Mouse (Mus musculus) lung, postnatal 0 days (tissue): ENCODE measurements at regions not wholly inside any gene's neighbourhood (a gene's known extent, or its start where the extent isn't known, plus 50 kb on each side); places are given as distances from the start of the nearest gene placed in this dataset.

ENCODE experiments used
- ATAC-seq: fragments of 200-750 bp; cut with Nextera tagmentation; 2 replicates; pipeline ENCODE4 v1.8.0; 2017; ENCODE audit warnings: moderate library complexity
- DNase-seq: peaks from one replicate; pipeline ENCODE4 v3.0.0-alpha.2; 2016; ENCODE audit warnings: low spot score
- H3K27ac ChIP-seq: fragments of 300-500 bp; sonication (generic); 2 replicates; pipeline ENCODE4 v1.5.1; 2014; ENCODE audit warnings: antibody characterized with exemption, mild to moderate bottlenecking, low read length, mixed read lengths
- H3K27me3 ChIP-seq: fragments of 300-500 bp; sonication (generic); replicated peaks from 2 replicates; pipeline ENCODE4 v1.6.1; 2014; ENCODE audit warnings: low read length, mixed read lengths; ENCODE audit not compliant: insufficient read depth
- H3K36me3 ChIP-seq: fragments of 300-500 bp; sonication (generic); 2 replicates; pipeline ENCODE4 v1.6.1; 2014; ENCODE audit warnings: low read length, mixed read lengths; ENCODE audit not compliant: insufficient read depth
- H3K4me1 ChIP-seq: fragments of 300-500 bp; sonication (generic); 2 replicates; pipeline ENCODE4 v1.6.1; 2014; ENCODE audit warnings: antibody characterized with exemption, low read depth, low read length, mixed read lengths; ENCODE audit not compliant: insufficient read depth
- H3K4me2 ChIP-seq: fragments of 300-500 bp; sonication (generic); replicated peaks from 2 replicates; pipeline ENCODE4 v1.6.1; 2014; ENCODE audit warnings: low read depth, mild to moderate bottlenecking, low read length, moderate library complexity, mixed read lengths
- H3K4me3 ChIP-seq: fragments of 300-500 bp; sonication (generic); 2 replicates; pipeline ENCODE4 v1.5.1; 2014; ENCODE audit warnings: low read depth, low read length
- H3K9ac ChIP-seq: fragments of 300-500 bp; sonication (generic); replicated peaks from 2 replicates; pipeline ENCODE4 v1.6.1; 2014; ENCODE audit warnings: low read depth, mild to moderate bottlenecking
- H3K9me3 ChIP-seq: fragments of 300-500 bp; sonication (generic); 2 replicates; pipeline ENCODE4 v1.6.1; 2016; ENCODE audit warnings: low read length, mixed read lengths
- CTCF ChIP-seq: IDR thresholded peaks from 2 replicates; pipeline ENCODE4 v1.5.1; 2016; ENCODE audit warnings: antibody characterized with exemption, mild to moderate bottlenecking
- EP300 ChIP-seq: IDR thresholded peaks from 2 replicates; pipeline ENCODE4 v1.6.1; 2016; ENCODE audit warnings: antibody characterized with exemption, mild to moderate bottlenecking, control low read depth
- WGBS: fragments of 180-500 bp; shearing (Covaris S2); extraction: QIAGEN DNeasy Blood & Tissue Kit; methylation state at CpG from one replicate; pipeline ENCODE4 v1.1.7; 2014; 5-methylcytosine and 5-hydroxymethylcytosine counted together

- H3K27ac ChIP-seq, result no peak overlapping the region
- H3K9me3 ChIP-seq, result no peaks in the 10 kb centered on the region
- H3K36me3 ChIP-seq, result no peaks in the 10 kb centered on the region
- H3K9ac ChIP-seq, result no peak overlapping the region
- no peak overlapping the region for H3K4me3 ChIP-seq
- H3K4me1 ChIP-seq, result no peaks in the 10 kb centered on the region
- no peak for ATAC-seq
- TF ChIP-seq CTCF (no peak), EP300 (no peak)
- H3K27me3 ChIP-seq, result no peaks in the 10 kb centered on the region
- no peak overlapping the region for H3K4me2 ChIP-seq
- DNase-seq, result no peak
Measured at GRCm38 (mm10) chr17:82827170-82827569, 387.9 kb upstream of the Pkdcc start.

DNA sequence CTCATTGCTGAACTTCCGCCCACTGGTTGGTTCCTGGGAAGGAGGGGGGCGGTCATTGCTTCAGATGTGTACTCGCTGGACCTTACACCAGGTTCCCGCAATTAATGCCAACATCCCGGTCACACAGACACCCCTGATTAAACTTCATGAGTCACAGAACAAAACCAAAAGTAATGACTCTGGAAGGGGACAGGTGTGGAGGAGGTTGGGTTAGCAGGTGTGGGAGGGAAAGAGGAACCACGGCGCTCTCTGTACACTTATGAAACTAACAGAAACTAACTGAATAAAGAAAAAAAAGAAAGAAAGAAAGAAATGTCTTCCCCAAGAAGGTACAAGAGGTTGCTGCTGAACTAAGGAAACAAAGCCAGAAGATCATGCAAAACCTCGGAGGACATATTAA lies 387.3 kb upstream of the Pkdcc start:
- Histone ChIP-seq H3K9ac (no peak overlapping the region), H3K4me2 (no peak overlapping the region), H3K9me3 (no peaks in the 10 kb centered on the region), H3K4me1 (no peaks in the 10 kb centered on the region), H3K27ac (no peak overlapping the region), H3K36me3 (no peaks in the 10 kb centered on the region), H3K4me3 (no peak overlapping the region), H3K27me3 (no peaks in the 10 kb centered on the region)
- DNase-seq (no peak), ATAC-seq (no peak)
- 91% methylated on average over 8 of the region's 8 CpGs for WGBS
- TF ChIP-seq EP300, result no peak
- no peak for TF ChIP-seq CTCF

- no peaks in the 10 kb centered on the region for H3K9me3 ChIP-seq
- no peak overlapping the region for H3K9ac ChIP-seq
- H3K27ac ChIP-seq, result no peak overlapping the region
- no peak for TF ChIP-seq EP300
- no peak for TF ChIP-seq CTCF
- no peak overlapping the region for H3K4me3 ChIP-seq
- no peak overlapping the region for H3K4me2 ChIP-seq
- H3K36me3 ChIP-seq, result no peaks in the 10 kb centered on the region
- no peak for DNase-seq
- no peak for ATAC-seq
- no peaks in the 10 kb centered on the region for H3K4me1 ChIP-seq
- 82% methylated on average over 5 of the region's 5 CpGs for WGBS
- H3K27me3 ChIP-seq, result no peaks in the 10 kb centered on the region
Measured at GRCm38 (mm10) chr17:82828434-82828997, 386.6 kb upstream of the Pkdcc start.

DNA sequence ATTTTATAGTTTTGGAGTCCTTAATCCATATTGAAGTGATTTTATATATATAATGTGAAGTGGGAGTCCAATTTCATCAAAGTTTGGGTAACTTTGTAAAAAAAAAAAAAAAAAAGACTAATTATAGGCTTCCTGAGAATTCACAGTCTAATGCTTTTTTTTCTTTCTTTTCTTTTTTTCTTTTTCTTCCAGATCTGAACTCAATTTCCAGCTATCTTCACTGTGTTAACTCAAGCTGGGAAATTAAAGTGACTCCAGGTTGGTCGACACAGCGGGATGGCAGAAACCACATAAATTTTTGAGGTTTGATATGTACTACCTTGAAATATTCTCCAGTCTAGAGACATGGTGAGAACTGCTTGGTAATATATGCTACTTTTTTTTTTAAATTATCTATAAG lies 385.7 kb upstream of the Pkdcc start:
- Histone ChIP-seq H3K4me3 (no peak overlapping the region), H3K4me2 (no peak overlapping the region), H3K9ac (no peak overlapping the region), H3K36me3 (no peaks in the 10 kb centered on the region), H3K9me3 (no peaks in the 10 kb centered on the region), H3K4me1 (no peaks in the 10 kb centered on the region), H3K27me3 (no peaks in the 10 kb centered on the region), H3K27ac (no peak overlapping the region)
- TF ChIP-seq CTCF (no peak), EP300 (no peak)
- DNase-seq (no peak), ATAC-seq (no peak)
- WGBS, result 95% methylated on average over 2 of the region's 2 CpGs

DNA sequence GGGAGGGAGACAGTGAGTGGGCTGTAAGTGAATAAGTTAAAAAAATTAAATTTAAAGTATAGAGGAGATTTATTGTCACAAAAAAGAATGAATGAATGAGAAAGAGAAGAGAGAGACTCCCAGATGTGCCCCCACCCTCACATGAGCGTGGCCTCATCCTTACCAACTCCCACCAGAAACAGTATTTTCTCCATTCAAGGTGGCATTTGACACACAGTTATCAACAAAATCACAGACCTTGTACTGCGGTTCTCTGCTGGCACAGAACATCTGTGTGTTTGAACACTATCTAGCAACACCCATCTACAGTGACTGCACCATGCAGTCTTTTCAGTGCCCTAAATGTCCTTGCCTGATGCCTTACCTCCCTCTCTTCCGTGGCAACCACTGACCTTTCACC lies 380.9 kb upstream of the Pkdcc start:
- DNase-seq, result no peak
- Histone ChIP-seq H3K9me3 (no peaks in the 10 kb centered on the region), H3K4me2 (no peak overlapping the region), H3K27ac (no peak overlapping the region), H3K9ac (no peak overlapping the region), H3K4me3 (no peak overlapping the region), H3K36me3 (no peaks in the 10 kb centered on the region), H3K27me3 (no peaks in the 10 kb centered on the region), H3K4me1 (no peaks in the 10 kb centered on the region)
- no peak for ATAC-seq
- 51% methylated on average over 3 of the region's 3 CpGs for WGBS
- TF ChIP-seq EP300, result no peak
- TF ChIP-seq CTCF, result no peak

DNA sequence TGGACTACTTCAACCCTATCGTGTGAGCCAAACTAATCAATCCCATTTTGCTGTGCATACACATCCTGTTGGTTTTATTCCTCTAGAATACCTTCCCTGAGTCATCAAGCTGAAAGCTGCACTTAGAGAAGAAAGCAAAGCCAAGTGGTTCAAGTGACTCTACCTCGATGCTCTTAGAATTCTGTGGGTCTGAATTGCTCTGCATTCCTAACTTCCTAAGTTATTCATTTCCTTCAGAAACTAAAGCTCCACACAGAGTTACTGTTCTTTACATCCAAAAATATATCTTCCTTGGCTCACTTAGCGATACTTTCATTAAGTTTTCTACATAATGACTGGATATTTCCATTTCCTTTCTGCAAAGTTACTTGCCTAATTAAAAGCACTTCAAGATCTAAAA lies 379.0 kb upstream of the Pkdcc start:
- no peaks in the 10 kb centered on the region for H3K27me3 ChIP-seq
- no peaks in the 10 kb centered on the region for H3K9me3 ChIP-seq
- ATAC-seq, result no peak
- H3K4me2 ChIP-seq, result no peak overlapping the region
- TF ChIP-seq CTCF (no peak), EP300 (no peak)
- no peaks in the 10 kb centered on the region for H3K36me3 ChIP-seq
- DNase-seq, result no peak
- no peaks in the 10 kb centered on the region for H3K4me1 ChIP-seq
- H3K27ac ChIP-seq, result no peak overlapping the region
- H3K4me3 ChIP-seq, result no peak overlapping the region
- 63% methylated on average over 3 of the region's 3 CpGs for WGBS
- no peak overlapping the region for H3K9ac ChIP-seq
